Mouse (Mus musculus): ENCODE results near the gene Eps8l3. TPM values are rescaled to one million over a fixed set of nuclear protein-coding genes. Genes with fewer than 3 reads are reported as not detected.

The Eps8l3 gene
- polyA plus RNA-seq, 1 experiment: not detected

GRCm38 (mm10) chr3:107869925-107870324 is 7.1 kb upstream of the Eps8l3 start:
- H3K36me3 ChIP-seq (ENCODE audit: control insufficient read depth, insufficient read depth): no peaks in the 10 kb centered on the region
- H3K27me3 ChIP-seq (ENCODE audit: control insufficient read depth, insufficient read depth, insufficient read length): no peaks in the 10 kb centered on the region
- TF ChIP-seq POLR2A (IDR thresholded peaks at IDR 0.05; ENCODE audit: insufficient read length, low read depth) (no peak), TCF3 (IDR thresholded peaks at IDR 0.05; ENCODE audit: insufficient read length, low read depth) (no peak), REST (IDR thresholded peaks at IDR 0.05; ENCODE audit: insufficient read depth, insufficient read length) (no peak), SRF (IDR thresholded peaks at IDR 0.05; ENCODE audit: control insufficient read depth, insufficient read length, low read depth) (no peak), USF1 (IDR thresholded peaks at IDR 0.05; ENCODE audit: low read depth) (no peak), CEBPB (IDR thresholded peaks at IDR 0.05; ENCODE audit: insufficient read depth, poor library complexity, severe bottlenecking) (no peak), POLR2AphosphoS2 (IDR thresholded peaks at IDR 0.05; ENCODE audit: insufficient read length, low read depth) (no peak), MYOD1 (IDR thresholded peaks at IDR 0.05; ENCODE audit: control insufficient read depth in 1 of 3, insufficient read length in 2 of 3, low read depth in 2 of 3) (no peak), E2F4 (IDR thresholded peaks at IDR 0.05; ENCODE audit: insufficient read depth) (no peak), MYOG (IDR thresholded peaks at IDR 0.05; ENCODE audit: control insufficient read depth in 1 of 3, insufficient read depth in 1 of 3, insufficient read length in 2 of 3, low read depth in 2 of 3) (no peak)
- no peak overlapping the region for H3K4me2 ChIP-seq (ENCODE audit: low read depth)
- no peak overlapping the region for H3ac ChIP-seq (ENCODE audit: control insufficient read depth, insufficient read length)
- no peaks in the 10 kb centered on the region for H3K79me2 ChIP-seq (ENCODE audit: control insufficient read depth, insufficient read depth)
- no peak overlapping the region for H3K4me3 ChIP-seq

DNA sequence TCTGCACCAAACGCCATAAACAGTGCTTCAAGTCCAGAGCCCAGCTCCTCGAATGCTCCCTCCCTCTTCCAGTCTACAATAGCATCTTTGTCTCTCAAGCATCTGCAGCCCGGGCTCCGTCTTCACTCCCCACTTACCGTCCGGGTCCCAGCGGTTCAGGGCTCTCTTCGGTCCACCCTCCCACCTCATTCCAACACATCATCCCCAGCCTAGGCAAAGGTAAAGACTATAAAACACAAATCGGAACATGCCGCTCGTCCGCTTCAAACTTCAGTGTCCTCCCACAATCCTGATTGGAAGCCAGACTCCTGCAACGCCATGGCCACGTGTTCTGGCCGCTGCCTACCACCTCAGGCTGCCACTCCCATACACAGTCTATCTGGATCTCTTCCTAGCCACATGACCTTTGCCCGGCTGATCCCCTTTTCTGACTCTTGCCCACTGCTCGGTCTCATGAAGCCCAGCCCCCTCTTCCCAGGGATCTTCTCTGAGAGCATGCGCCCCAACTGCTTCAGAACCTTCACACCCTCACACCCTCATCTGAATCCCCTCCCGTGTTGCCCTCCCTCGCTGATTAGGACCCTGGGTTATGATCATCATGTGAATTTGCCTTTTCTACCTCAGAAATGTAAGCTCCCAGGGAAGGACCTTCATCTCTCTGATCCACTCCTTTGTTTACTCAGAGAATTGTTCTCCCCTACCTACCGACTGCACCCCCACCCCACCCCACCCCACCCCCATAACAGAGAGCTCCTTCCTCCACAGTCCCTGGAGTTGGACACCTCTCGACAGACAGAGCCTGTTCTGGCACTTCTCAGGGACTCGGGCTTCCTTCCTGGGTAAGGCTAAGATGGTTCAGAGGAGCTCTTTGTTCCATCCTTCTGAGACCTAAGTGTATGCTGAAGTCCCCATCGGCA is 3.4 kb upstream of the Eps8l3 start:
- Histone ChIP-seq H3K27me3 (ENCODE audit: control insufficient read depth, insufficient read depth, insufficient read length) (no peaks in the 10 kb centered on the region), H3ac (ENCODE audit: control insufficient read depth, insufficient read length) (no peak overlapping the region), H3K36me3 (ENCODE audit: control insufficient read depth, insufficient read depth) (no peaks in the 10 kb centered on the region), H3K79me2 (ENCODE audit: control insufficient read depth, insufficient read depth) (no peaks in the 10 kb centered on the region), H3K4me3 (no peak overlapping the region), H3K4me2 (ENCODE audit: low read depth) (no peak overlapping the region)
- no peak for TF ChIP-seq TCF12 (IDR thresholded peaks at IDR 0.05; ENCODE audit: insufficient read depth, poor library complexity, severe bottlenecking)
- TF ChIP-seq MYOG (IDR thresholded peaks at IDR 0.05; ENCODE audit: control insufficient read depth in 1 of 3, insufficient read depth in 1 of 3, insufficient read length in 2 of 3, low read depth in 2 of 3): no peak

- H3K27me3 ChIP-seq (ENCODE audit: control insufficient read depth, insufficient read depth, insufficient read length): no peaks in the 10 kb centered on the region
These were observed 1.8 kb upstream of the Eps8l3 start for GRCm38 (mm10) chr3:107875231-107875630.

GRCm38 (mm10) chr3:107877747-107878736 is 1.0 kb downstream of the Eps8l3 start:
- no peak overlapping the region for H3ac ChIP-seq (ENCODE audit: control insufficient read depth, insufficient read length)
- H3K36me3 ChIP-seq (ENCODE audit: control insufficient read depth, insufficient read depth): no peaks in the 10 kb centered on the region
- no peak overlapping the region for H3K4me2 ChIP-seq (ENCODE audit: low read depth)
- H3K79me2 ChIP-seq (ENCODE audit: control insufficient read depth, insufficient read depth): no peaks in the 10 kb centered on the region
- no peaks in the 10 kb centered on the region for H3K27me3 ChIP-seq (ENCODE audit: control insufficient read depth, insufficient read depth, insufficient read length)
- TF ChIP-seq POLR2AphosphoS2 (IDR thresholded peaks at IDR 0.05; ENCODE audit: insufficient read length, low read depth) (no peak), MYOD1 (IDR thresholded peaks at IDR 0.05; ENCODE audit: control insufficient read depth in 1 of 3, insufficient read length in 2 of 3, low read depth in 2 of 3) (no peak), USF1 (IDR thresholded peaks at IDR 0.05; ENCODE audit: low read depth) (no peak), CEBPB (IDR thresholded peaks at IDR 0.05; ENCODE audit: insufficient read depth, poor library complexity, severe bottlenecking) (no peak), MYOG (IDR thresholded peaks at IDR 0.05; ENCODE audit: control insufficient read depth in 1 of 3, insufficient read depth in 1 of 3, insufficient read length in 2 of 3, low read depth in 2 of 3) (no peak), POLR2A (IDR thresholded peaks at IDR 0.05; ENCODE audit: insufficient read length, low read depth) (no peak), SRF (IDR thresholded peaks at IDR 0.05; ENCODE audit: control insufficient read depth, insufficient read length, low read depth) (no peak), TCF3 (IDR thresholded peaks at IDR 0.05; ENCODE audit: insufficient read length, low read depth) (no peak), E2F4 (IDR thresholded peaks at IDR 0.05; ENCODE audit: insufficient read depth) (no peak), TCF12 (IDR thresholded peaks at IDR 0.05; ENCODE audit: insufficient read depth, poor library complexity, severe bottlenecking) (no peak), REST (IDR thresholded peaks at IDR 0.05; ENCODE audit: insufficient read depth, insufficient read length) (no peak)
- no peak overlapping the region for H3K4me3 ChIP-seq

More at GRCm38 (mm10) chr3:107875231-107875630, 1.8 kb upstream of the Eps8l3 start:
- Histone ChIP-seq H3K4me3 (no peak overlapping the region), H3K4me2 (ENCODE audit: low read depth) (no peak overlapping the region), H3K79me2 (ENCODE audit: control insufficient read depth, insufficient read depth) (no peaks in the 10 kb centered on the region), H3K36me3 (ENCODE audit: control insufficient read depth, insufficient read depth) (no peaks in the 10 kb centered on the region), H3ac (ENCODE audit: control insufficient read depth, insufficient read length) (no peak overlapping the region)
- TF ChIP-seq MYOG (IDR thresholded peaks at IDR 0.05; ENCODE audit: control insufficient read depth in 1 of 3, insufficient read depth in 1 of 3, insufficient read length in 2 of 3, low read depth in 2 of 3): no peak
- no peak for TF ChIP-seq TCF12 (IDR thresholded peaks at IDR 0.05; ENCODE audit: insufficient read depth, poor library complexity, severe bottlenecking)
- no peak for TF ChIP-seq TCF3 (IDR thresholded peaks at IDR 0.05; ENCODE audit: insufficient read length, low read depth)
- TF ChIP-seq POLR2AphosphoS2 (IDR thresholded peaks at IDR 0.05; ENCODE audit: insufficient read length, low read depth): no peak
- TF ChIP-seq POLR2A (IDR thresholded peaks at IDR 0.05; ENCODE audit: insufficient read length, low read depth): no peak
- no peak for TF ChIP-seq CEBPB (IDR thresholded peaks at IDR 0.05; ENCODE audit: insufficient read depth, poor library complexity, severe bottlenecking)
- no peak for TF ChIP-seq MYOD1 (IDR thresholded peaks at IDR 0.05; ENCODE audit: control insufficient read depth in 1 of 3, insufficient read length in 2 of 3, low read depth in 2 of 3)
- no peak for TF ChIP-seq REST (IDR thresholded peaks at IDR 0.05; ENCODE audit: insufficient read depth, insufficient read length)
- no peak for TF ChIP-seq MAX (IDR thresholded peaks at IDR 0.05; ENCODE audit: low read depth)
- no peak for TF ChIP-seq USF1 (IDR thresholded peaks at IDR 0.05; ENCODE audit: low read depth)
- no peak for TF ChIP-seq E2F4 (IDR thresholded peaks at IDR 0.05; ENCODE audit: insufficient read depth)
